Mouse (Mus musculus) embryonic facial prominence, embryonic 15.5 days (tissue): ENCODE measurements around the gene Cdc42ep2. TPM values are rescaled to one million over a fixed set of nuclear protein-coding genes. Genes with fewer than 3 reads are reported as not detected.
A peak's percentile ranks its signal among the peaks of the same experiment; 100 is the strongest.

Experiments used
- ATAC-seq: fragments of 200-750 bp; cut with Nextera tagmentation; 2 replicates; pipeline ENCODE4 v1.8.0; 2017; ENCODE audit warnings: low read depth, moderate TSS enrichment; ENCODE audit not compliant: insufficient number of reproducible peaks, low FRiP score, low TSS enrichment
- H3K27ac ChIP-seq: fragments of 300-500 bp; sonication (generic); replicated peaks from 2 replicates; pipeline ENCODE4 v1.5.1; 2015; ENCODE audit warnings: mild to moderate bottlenecking, inconsistent platforms
- H3K27me3 ChIP-seq: fragments of 300-500 bp; sonication (generic); 2 replicates; pipeline ENCODE4 v1.6.1; 2015; ENCODE audit warnings: inconsistent platforms
- H3K36me3 ChIP-seq: fragments of 300-500 bp; sonication (generic); 2 replicates; pipeline ENCODE4 v1.6.1; 2015; ENCODE audit warnings: mild to moderate bottlenecking, inconsistent platforms
- H3K4me1 ChIP-seq: fragments of 300-500 bp; sonication (generic); 2 replicates; pipeline ENCODE4 v1.6.1; 2015; ENCODE audit warnings: inconsistent platforms
- H3K4me2 ChIP-seq: fragments of 300-500 bp; sonication (generic); replicated peaks from 2 replicates; pipeline ENCODE4 v1.6.1; 2015; ENCODE audit warnings: mild to moderate bottlenecking, inconsistent platforms
- H3K4me3 ChIP-seq: fragments of 300-500 bp; sonication (generic); replicated peaks from 2 replicates; pipeline ENCODE4 v1.5.1; 2015; ENCODE audit warnings: mild to moderate bottlenecking, inconsistent platforms
- H3K9ac ChIP-seq: fragments of 300-500 bp; sonication (generic); 2 replicates; pipeline ENCODE4 v1.6.1; 2015; ENCODE audit warnings: inconsistent platforms
- H3K9me3 ChIP-seq: fragments of 300-500 bp; sonication (generic); replicated peaks from 2 replicates; pipeline ENCODE4 v1.6.1; 2016; ENCODE audit warnings: inconsistent platforms
- WGBS: fragments of 180-500 bp; shearing (Covaris S2); methylation state at CpG from one replicate; pipeline ENCODE4 v1.1.7; 2015; 5-methylcytosine and 5-hydroxymethylcytosine counted together
- polyA plus RNA-seq: library from polyadenylated mRNA; unstranded; fragments of >200 nt; fragmentation: Nextera tagmentation; extraction: Ambion mirVana; gene quantifications from 2 replicates; pipeline ENCODE4 v1.2.1, GENCODE M21; 2015

Gene Cdc42ep2
- polyA plus RNA-seq, 1 experiment from 2014 or later: 11.0 TPM

- H3K4me3 ChIP-seq: no peak overlapping the region
- H3K9me3 ChIP-seq: no peaks in the 10 kb centered on the region
- no peak overlapping the region for H3K4me2 ChIP-seq
- peaks cover 48% of the 10 kb centered on the region for H3K36me3 ChIP-seq
- no peak for ATAC-seq
- H3K4me1 ChIP-seq: peaks cover 34% of the 10 kb centered on the region
- no peak overlapping the region for H3K9ac ChIP-seq
- 90% methylated on average over 10 of the region's 10 CpGs for WGBS
- H3K27ac ChIP-seq: no peak overlapping the region
- no peaks in the 10 kb centered on the region for H3K27me3 ChIP-seq
Measured at GRCm38 (mm10) chr19:5954936-5955335, 30.3 kb upstream of the Cdc42ep2 start.

- ATAC-seq: no peak
- H3K9me3 ChIP-seq: no peaks in the 10 kb centered on the region
- WGBS: 76% methylated on average over 22 of the region's 22 CpGs
- H3K9ac ChIP-seq: no peak overlapping the region
- 0 out of 2 replicates have a peak overlapping the region, but pooled peaks have one; percentile 39 for H3K27ac ChIP-seq
- peaks cover 55% of the 10 kb centered on the region for H3K36me3 ChIP-seq
- peaks cover 34% of the 10 kb centered on the region for H3K4me1 ChIP-seq
- no peak overlapping the region for H3K4me3 ChIP-seq
- no peak overlapping the region for H3K4me2 ChIP-seq
- H3K27me3 ChIP-seq: no peaks in the 10 kb centered on the region
Measured at GRCm38 (mm10) chr19:5954031-5954710, 29.6 kb upstream of the Cdc42ep2 start.

- WGBS: 87% methylated on average over 19 of the region's 19 CpGs
- Histone ChIP-seq H3K4me3 (no peak overlapping the region), H3K27me3 (no peaks in the 10 kb centered on the region), H3K9me3 (no peaks in the 10 kb centered on the region), H3K9ac (no peak overlapping the region), H3K36me3 (peaks cover 56% of the 10 kb centered on the region), H3K4me2 (no peak overlapping the region), H3K4me1 (peaks cover 34% of the 10 kb centered on the region), H3K27ac (0 out of 2 replicates have a peak overlapping the region, but pooled peaks have one; percentile 84)
- ATAC-seq: no peak
Measured at GRCm38 (mm10) chr19:5953201-5953770, 28.7 kb upstream of the Cdc42ep2 start.

- Histone ChIP-seq H3K4me3 (no peak overlapping the region), H3K4me1 (peaks cover 34% of the 10 kb centered on the region), H3K9ac (peak overlapping the region; percentile 12; the same call in 1 of the 2 replicates), H3K27ac (peak overlapping the region; percentile 84), H3K27me3 (no peaks in the 10 kb centered on the region), H3K9me3 (no peaks in the 10 kb centered on the region), H3K4me2 (no peak overlapping the region), H3K36me3 (peaks cover 58% of the 10 kb centered on the region)
- 52% methylated on average over 13 of the region's 13 CpGs for WGBS
- peak; percentile 25; the same call in 1 of the 2 replicates for ATAC-seq
Measured at GRCm38 (mm10) chr19:5952071-5952691, 27.6 kb upstream of the Cdc42ep2 start.

- no peak overlapping the region for H3K4me2 ChIP-seq
- H3K4me1 ChIP-seq: peaks cover 34% of the 10 kb centered on the region
- no peak overlapping the region for H3K4me3 ChIP-seq
- H3K27ac ChIP-seq: peak overlapping the region; percentile 84; the same call in 1 of the 2 replicates
- H3K9me3 ChIP-seq: no peaks in the 10 kb centered on the region
- peaks cover 57% of the 10 kb centered on the region for H3K36me3 ChIP-seq
- H3K27me3 ChIP-seq: no peaks in the 10 kb centered on the region
- ATAC-seq: no peak
- 82% methylated on average over 16 of the region's 16 CpGs for WGBS
- no peak overlapping the region for H3K9ac ChIP-seq
Measured at GRCm38 (mm10) chr19:5951631-5952030, 27.0 kb upstream of the Cdc42ep2 start.

GRCm38 (mm10) chr19:5950218-5950617, 25.6 kb upstream of the Cdc42ep2 start:
- H3K27ac ChIP-seq: no peak overlapping the region

GRCm38 (mm10) chr19:5945891-5946290, 21.3 kb upstream of the Cdc42ep2 start:
- no peak overlapping the region for H3K4me3 ChIP-seq
- no peaks in the 10 kb centered on the region for H3K27me3 ChIP-seq
- H3K4me2 ChIP-seq: no peak overlapping the region
- no peak for ATAC-seq
- H3K36me3 ChIP-seq: peaks cover 62% of the 10 kb centered on the region
- no peaks in the 10 kb centered on the region for H3K9me3 ChIP-seq
- peak overlapping the region; percentile 63 for H3K27ac ChIP-seq
- WGBS: 75% methylated on average over 8 of the region's 8 CpGs
- H3K9ac ChIP-seq: no peak overlapping the region
- H3K4me1 ChIP-seq: peaks cover 19% of the 10 kb centered on the region

More at GRCm38 (mm10) chr19:5950218-5950617, 25.6 kb upstream of the Cdc42ep2 start:
- no peak overlapping the region for H3K4me3 ChIP-seq
- H3K9me3 ChIP-seq: no peaks in the 10 kb centered on the region
- no peak overlapping the region for H3K4me2 ChIP-seq
- WGBS: 91% methylated on average over 11 of the region's 11 CpGs
- peaks cover 62% of the 10 kb centered on the region for H3K36me3 ChIP-seq
- peaks cover 30% of the 10 kb centered on the region for H3K4me1 ChIP-seq
- no peaks in the 10 kb centered on the region for H3K27me3 ChIP-seq
- ATAC-seq: no peak
- H3K9ac ChIP-seq: no peak overlapping the region

GRCm38 (mm10) chr19:5945027-5945426, 20.4 kb upstream of the Cdc42ep2 start:
- no peak for ATAC-seq
- H3K4me1 ChIP-seq: peaks cover 27% of the 10 kb centered on the region
- H3K36me3 ChIP-seq: peaks cover 53% of the 10 kb centered on the region
- no peak overlapping the region for H3K4me3 ChIP-seq
- H3K9ac ChIP-seq: no peak overlapping the region
- no peaks in the 10 kb centered on the region for H3K27me3 ChIP-seq
- peak overlapping the region; percentile 61 for H3K27ac ChIP-seq
- no peaks in the 10 kb centered on the region for H3K9me3 ChIP-seq
- H3K4me2 ChIP-seq: no peak overlapping the region
- 47% methylated on average over 7 of the region's 7 CpGs for WGBS

- Histone ChIP-seq H3K27me3 (no peaks in the 10 kb centered on the region), H3K4me3 (no peak overlapping the region), H3K4me1 (peaks cover 34% of the 10 kb centered on the region), H3K9me3 (no peaks in the 10 kb centered on the region), H3K27ac (0 out of 2 replicates have a peak overlapping the region, but pooled peaks have one; percentile 23), H3K9ac (no peak overlapping the region), H3K4me2 (no peak overlapping the region), H3K36me3 (peaks cover 46% of the 10 kb centered on the region)
- WGBS: 76% methylated on average over 8 of the region's 8 CpGs
- no peak for ATAC-seq
Measured at GRCm38 (mm10) chr19:5944145-5944544, 19.5 kb upstream of the Cdc42ep2 start.

GRCm38 (mm10) chr19:5943404-5943803, 18.8 kb upstream of the Cdc42ep2 start:
- WGBS: 91% methylated on average over 15 of the region's 15 CpGs
- peaks cover 37% of the 10 kb centered on the region for H3K4me1 ChIP-seq

GRCm38 (mm10) chr19:5942581-5942980, 18.0 kb upstream of the Cdc42ep2 start:
- no peak overlapping the region for H3K27ac ChIP-seq
- H3K4me3 ChIP-seq: no peak overlapping the region
- no peak overlapping the region for H3K4me2 ChIP-seq
- peaks cover 45% of the 10 kb centered on the region for H3K4me1 ChIP-seq
- peaks cover 32% of the 10 kb centered on the region for H3K36me3 ChIP-seq
- no peak overlapping the region for H3K9ac ChIP-seq
- no peaks in the 10 kb centered on the region for H3K27me3 ChIP-seq
- no peaks in the 10 kb centered on the region for H3K9me3 ChIP-seq
- WGBS: 91% methylated on average over 7 of the region's 7 CpGs
- ATAC-seq: no peak

More at GRCm38 (mm10) chr19:5943404-5943803, 18.8 kb upstream of the Cdc42ep2 start:
- no peak for ATAC-seq
- Histone ChIP-seq H3K4me3 (no peak overlapping the region), H3K27ac (no peak overlapping the region), H3K9ac (no peak overlapping the region), H3K9me3 (no peaks in the 10 kb centered on the region), H3K4me2 (no peak overlapping the region), H3K36me3 (peaks cover 39% of the 10 kb centered on the region), H3K27me3 (no peaks in the 10 kb centered on the region)
